22 mouse cellular contexts compared by ENCODE assay signal in the genomic region with DNA sequence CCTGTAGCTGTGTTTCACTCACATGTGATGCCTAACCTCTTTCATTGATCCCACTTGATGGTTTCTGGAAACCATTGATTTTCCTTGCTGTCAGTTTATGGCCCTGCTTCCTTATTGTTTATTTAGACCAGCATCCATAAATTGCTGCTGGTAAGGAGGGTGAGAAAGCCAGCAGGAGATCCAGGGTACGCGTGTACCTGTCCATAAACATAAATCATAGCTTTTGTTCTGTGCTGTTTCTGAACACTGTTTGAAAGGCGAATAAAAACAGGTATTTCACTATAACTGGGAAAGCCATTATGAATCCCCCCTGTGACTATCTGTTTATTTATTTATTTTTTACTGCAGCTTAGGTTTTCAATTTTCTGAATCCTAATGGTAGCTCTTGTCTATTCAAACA.
DNase-seq lines count a peak whose midpoint lies in the region; ATAC-seq lines count a peak whose summit lies in the region.
"Had no signal": no experiment of that assay in that cellular context is flagged by ENCODE, and none has a peak within 500 bp of the region (broad histone marks: within the 10 kb centered on the region; RNA-seq: fewer than 3 reads in every experiment).

No protein-coding gene starts in this region.

- no peaks in the 10 kb centered on the region for H3K27me3 ChIP-seq in neural tube, embryonic 12.5 days (replicated peaks)
- no peaks in the 10 kb centered on the region for H3K27me3 ChIP-seq in neural tube, embryonic 13.5 days
- H3K27me3 ChIP-seq in neural tube, embryonic 14.5 days (ENCODE audit: control insufficient read depth, insufficient read depth, low read length), result no peaks in the 10 kb centered on the region
- H3K27me3 ChIP-seq in neural tube, embryonic 15.5 days (replicated peaks), result no peaks in the 10 kb centered on the region
- H3K27me3 ChIP-seq: CH12.LX, Patski had no signal

- H3K9ac ChIP-seq in neural tube, embryonic 12.5 days, result no peak overlapping the region
- H3K9ac ChIP-seq in neural tube, embryonic 13.5 days, result no peak overlapping the region
- no peak overlapping the region for H3K9ac ChIP-seq in neural tube, embryonic 14.5 days (replicated peaks; ENCODE audit: low read depth, low read length)
- H3K9ac ChIP-seq in neural tube, embryonic 15.5 days (replicated peaks), result no peak overlapping the region

- H3K27ac ChIP-seq in neural tube, embryonic 12.5 days, result no peak overlapping the region
- no peak overlapping the region for H3K27ac ChIP-seq in neural tube, embryonic 13.5 days (replicated peaks)
- no peak overlapping the region for H3K27ac ChIP-seq in neural tube, embryonic 14.5 days (ENCODE audit: low read depth, low read length)
- H3K27ac ChIP-seq in neural tube, embryonic 15.5 days (replicated peaks), result no peak overlapping the region

- no peak for DNase-seq in neural tube, embryonic 10.5 days (ENCODE audit: extremely low spot score, low spot score)
- no peak for DNase-seq in frontal cortex, postnatal 14 days (ENCODE audit: low spot score in 2 of 2)
- DNase-seq in B cell, adult 2 months, result no peak
- no peak for DNase-seq in heart, adult 9 months (ENCODE audit: low spot score in 2 of 2)
- DNase-seq: adrenal gland, adult 2 months; adrenal gland, adult 8-10 months; adrenal gland, postnatal 10 days; adrenal gland, postnatal 14 days; adrenal gland, postnatal 25 days; adrenal gland, postnatal 36 days; cerebellum, adult 11 months; cerebellum, adult 11-12 months; cerebellum, adult 18-20 months had no signal

- no peaks in the 10 kb centered on the region for H3K4me1 ChIP-seq in neural tube, embryonic 12.5 days
- no peaks in the 10 kb centered on the region for H3K4me1 ChIP-seq in neural tube, embryonic 13.5 days (replicated peaks)
- no peaks in the 10 kb centered on the region for H3K4me1 ChIP-seq in neural tube, embryonic 14.5 days (ENCODE audit: control insufficient read depth, insufficient read depth, low read length)
- no peaks in the 10 kb centered on the region for H3K4me1 ChIP-seq in neural tube, embryonic 15.5 days

- no peaks in the 10 kb centered on the region for H3K9me3 ChIP-seq in neural tube, embryonic 12.5 days
- H3K9me3 ChIP-seq in neural tube, embryonic 13.5 days, result no peaks in the 10 kb centered on the region
- no peaks in the 10 kb centered on the region for H3K9me3 ChIP-seq in neural tube, embryonic 14.5 days (ENCODE audit: control insufficient read depth, low read length)
- H3K9me3 ChIP-seq in neural tube, embryonic 15.5 days (replicated peaks), result no peaks in the 10 kb centered on the region
- H3K9me3 ChIP-seq: G1E had no signal

- WGBS in neural tube, embryonic 12.5 days, result 57% methylated on average over 3 of the region's 3 CpGs
- WGBS in neural tube, embryonic 13.5 days, result 52% methylated on average over 3 of the region's 3 CpGs
- 43% methylated on average over 3 of the region's 3 CpGs for WGBS in neural tube, embryonic 14.5 days
- 56% methylated on average over 3 of the region's 3 CpGs for WGBS in neural tube, embryonic 15.5 days

- peak; percentile 50; the same call in 1 of the 2 replicates for ATAC-seq in neural tube, embryonic 12.5 days (ENCODE audit: low FRiP score, low read depth)
- 0 out of 2 replicates have a peak, but pooled peaks have one; percentile 63 for ATAC-seq in neural tube, embryonic 13.5 days (ENCODE audit: low read depth)
- ATAC-seq in neural tube, embryonic 14.5 days (ENCODE audit: low read depth), result peak; percentile 72
- ATAC-seq in neural tube, embryonic 15.5 days (ENCODE audit: low FRiP score), result peak; percentile 47; the same call in 1 of the 2 replicates
- ATAC-seq: activated CD4-positive, CD25-positive, alpha-beta regulatory T cell, adult 4 months; CD4-positive, CD25-positive, alpha-beta regulatory T cell, adult 4 months; Patski had no signal

- no peaks in the 10 kb centered on the region for H3K36me3 ChIP-seq in neural tube, embryonic 12.5 days
- no peaks in the 10 kb centered on the region for H3K36me3 ChIP-seq in neural tube, embryonic 13.5 days
- H3K36me3 ChIP-seq in neural tube, embryonic 14.5 days (ENCODE audit: control insufficient read depth, insufficient read depth, low read length), result no peaks in the 10 kb centered on the region
- no peaks in the 10 kb centered on the region for H3K36me3 ChIP-seq in neural tube, embryonic 15.5 days
- H3K36me3 ChIP-seq: G1E had no signal

- no peak overlapping the region for H3K4me2 ChIP-seq in neural tube, embryonic 12.5 days (replicated peaks)
- H3K4me2 ChIP-seq in neural tube, embryonic 13.5 days, result no peak overlapping the region
- no peak overlapping the region for H3K4me2 ChIP-seq in neural tube, embryonic 14.5 days (ENCODE audit: low read depth, low read length)
- no peak overlapping the region for H3K4me2 ChIP-seq in neural tube, embryonic 15.5 days

- no peak overlapping the region for H3K4me3 ChIP-seq in neural tube, embryonic 12.5 days
- H3K4me3 ChIP-seq in neural tube, embryonic 13.5 days, result no peak overlapping the region
- H3K4me3 ChIP-seq in neural tube, embryonic 14.5 days (ENCODE audit: low read depth, low read length), result no peak overlapping the region
- H3K4me3 ChIP-seq in neural tube, embryonic 15.5 days (replicated peaks), result no peak overlapping the region
